Mouse (Mus musculus) spleen, postnatal 10 days (tissue): Measurements from ENCODE around the gene Zfp11.

Experiments used
- DNase-seq, 2 experiments: peaks; one replicate each; pipeline ENCODE4 v3.0.0; 2021 to 2022; ENCODE audit warnings: low spot score in 2 of 2

The Zfp11 gene

DNA sequence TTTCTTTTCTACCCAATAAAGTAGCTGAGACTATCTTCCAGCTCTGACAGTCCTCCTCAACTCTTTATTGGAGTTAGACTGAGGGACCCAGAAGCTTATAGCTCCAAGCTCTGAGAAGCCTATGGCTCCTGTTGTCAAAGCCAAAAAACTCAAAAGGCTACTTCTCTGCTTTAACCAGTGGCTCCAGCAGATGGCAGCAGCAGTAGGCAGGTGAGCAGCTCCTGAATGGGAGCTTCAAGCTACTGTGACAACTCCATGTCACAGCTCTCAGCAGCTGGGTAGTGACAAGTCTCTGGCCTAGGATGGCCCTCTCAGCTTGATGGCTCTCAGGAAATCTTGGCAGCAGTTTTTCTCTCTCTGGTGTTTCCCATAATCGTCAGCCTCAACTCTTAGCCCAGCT is 58.8 kb downstream of the Zfp11 start:
- peak; percentile 15 to 73 for DNase-seq

DNA sequence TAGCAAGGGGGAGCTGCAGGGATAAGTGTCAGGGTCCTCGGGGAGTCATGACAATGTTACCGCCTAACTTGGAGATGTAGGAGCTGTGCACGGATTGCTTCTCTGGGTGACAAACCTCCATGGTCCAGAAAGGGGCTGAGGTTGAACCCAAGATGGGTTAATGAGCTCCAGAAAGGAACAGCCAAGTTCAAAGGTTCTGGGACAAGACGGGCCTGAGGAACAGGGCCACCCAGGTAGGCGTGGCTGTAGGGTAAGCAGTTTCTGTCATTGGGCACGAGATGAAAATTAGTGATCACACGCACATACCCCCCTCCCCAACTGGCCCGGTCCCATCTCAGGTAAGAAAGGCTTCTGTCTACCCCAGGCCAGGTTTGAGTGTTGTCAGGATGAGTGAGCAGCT is 62.4 kb downstream of the Zfp11 start:
- DNase-seq: no peak
